Mouse (Mus musculus): ENCODE measurements around the gene Zfp990.

GRCm38 (mm10) chr4:145559505-145560099 is 49.0 kb downstream of the Zfp990 start:
- TF ChIP-seq EP300 (IDR thresholded peaks at IDR 0.05; ENCODE audit: low read length) (no peak), CHD1 (IDR thresholded peaks at IDR 0.05; ENCODE audit: low read depth, low read length) (no peak), ZKSCAN1 (IDR thresholded peaks at IDR 0.05; ENCODE audit: borderline replicate concordance, low read depth, low read length) (no peak), CTCF (conservative IDR thresholded peaks at IDR 0.05 in 1 of 2, IDR thresholded peaks at IDR 0.05 in 1 of 2; ENCODE audit: low read depth in 2 of 2, low read length in 2 of 2) (no peak), RAD21 (IDR thresholded peaks at IDR 0.05; ENCODE audit: low read depth, low read length) (no peak), MYC (IDR thresholded peaks at IDR 0.05; ENCODE audit: low read depth, low read length) (no peak), MAX (IDR thresholded peaks at IDR 0.05; ENCODE audit: low read length) (no peak), CHD2 (IDR thresholded peaks at IDR 0.05; ENCODE audit: low read length) (no peak)
